Mouse (Mus musculus) spleen, adult 12 weeks (tissue): ENCODE measurements around the gene Fam189a2.

ENCODE experiments used
- DNase-seq: peaks from one replicate; pipeline ENCODE4 v3.0.0; 2022; ENCODE audit warnings: low spot score

Fam189a2 gene

GRCm38 (mm10) chr19:24024667-24025066 is 6.2 kb downstream of the Fam189a2 start:
- no peak for DNase-seq

GRCm38 (mm10) chr19:24024131-24024530 is 6.7 kb downstream of the Fam189a2 start:
- DNase-seq: no peak

- no peak for DNase-seq
Observed at GRCm38 (mm10) chr19:24023351-24023750, 7.5 kb downstream of the Fam189a2 start.

- DNase-seq: no peak
Observed at GRCm38 (mm10) chr19:24022771-24023170, 8.0 kb downstream of the Fam189a2 start.

GRCm38 (mm10) chr19:24022301-24022700 is 8.5 kb downstream of the Fam189a2 start:
- DNase-seq: no peak

- no peak for DNase-seq
Observed at GRCm38 (mm10) chr19:24020736-24021135, 10.1 kb downstream of the Fam189a2 start.

- no peak for DNase-seq
Observed at GRCm38 (mm10) chr19:24019609-24020008, 11.2 kb downstream of the Fam189a2 start.

GRCm38 (mm10) chr19:24018396-24018795 is 12.4 kb downstream of the Fam189a2 start:
- no peak for DNase-seq

GRCm38 (mm10) chr19:24017892-24018291 is 12.9 kb downstream of the Fam189a2 start:
- no peak for DNase-seq

GRCm38 (mm10) chr19:24017427-24017826 is 13.4 kb downstream of the Fam189a2 start:
- DNase-seq: no peak

- DNase-seq: no peak
Observed at GRCm38 (mm10) chr19:24016706-24017386, 14.0 kb downstream of the Fam189a2 start.

- DNase-seq: no peak
Observed at GRCm38 (mm10) chr19:24013241-24013640, 17.6 kb downstream of the Fam189a2 start.

GRCm38 (mm10) chr19:24012479-24012878 is 18.3 kb downstream of the Fam189a2 start:
- DNase-seq: no peak

GRCm38 (mm10) chr19:24007638-24008360 is 23.0 kb downstream of the Fam189a2 start:
- DNase-seq: no peak

- no peak for DNase-seq
Observed at GRCm38 (mm10) chr19:24007002-24007637, 23.7 kb downstream of the Fam189a2 start.

- DNase-seq: no peak
Observed at GRCm38 (mm10) chr19:23995766-23996399, 34.9 kb downstream of the Fam189a2 start.

GRCm38 (mm10) chr19:23988166-23988565 is 42.7 kb downstream of the Fam189a2 start:
- DNase-seq: no peak

- no peak for DNase-seq
Observed at GRCm38 (mm10) chr19:23987291-23987690, 43.5 kb downstream of the Fam189a2 start.

GRCm38 (mm10) chr19:23984186-23984585 is 46.6 kb downstream of the Fam189a2 start:
- no peak for DNase-seq

- DNase-seq: no peak
Observed at GRCm38 (mm10) chr19:23980598-23980997, 50.2 kb downstream of the Fam189a2 start.

- no peak for DNase-seq
Observed at GRCm38 (mm10) chr19:23977901-23978443, 52.8 kb downstream of the Fam189a2 start.
